Mouse (Mus musculus) midbrain, postnatal 0 days (tissue): ENCODE measurements at regions not wholly inside any gene's neighbourhood (a gene's known extent, or its start where the extent isn't known, plus 50 kb on each side); places are given as distances from the start of the nearest gene placed in this dataset.

Source experiments
- ATAC-seq: fragments of 200-750 bp; cut with Nextera tagmentation; 2 replicates; pipeline ENCODE4 v1.8.0; 2017; ENCODE audit warnings: moderate number of reproducible peaks, mild to moderate bottlenecking, moderate TSS enrichment, moderate library complexity; ENCODE audit not compliant: low FRiP score
- DNase-seq: peaks from one replicate; pipeline ENCODE4 v3.0.0-alpha.2; 2015; ENCODE audit warnings: low spot score
- H3K27ac ChIP-seq: fragments of 300-500 bp; sonication (generic); 2 replicates; pipeline ENCODE4 v1.5.1; 2014; ENCODE audit warnings: low read depth, mild to moderate bottlenecking, low read length, mixed read lengths
- H3K27me3 ChIP-seq: fragments of 300-500 bp; sonication (generic); 2 replicates; pipeline ENCODE4 v1.6.1; 2014; ENCODE audit warnings: low read length, control low read depth, mixed read lengths; ENCODE audit not compliant: insufficient read depth
- H3K36me3 ChIP-seq: fragments of 300-500 bp; sonication (generic); 2 replicates; pipeline ENCODE4 v1.6.1; 2014; ENCODE audit warnings: low read length, control low read depth, mixed read lengths; ENCODE audit not compliant: insufficient read depth
- H3K4me1 ChIP-seq: fragments of 300-500 bp; sonication (generic); 2 replicates; pipeline ENCODE4 v1.6.1; 2014; ENCODE audit warnings: mild to moderate bottlenecking, control low read depth, antibody characterized with exemption, low read length, mixed read lengths; ENCODE audit not compliant: insufficient read depth
- H3K4me2 ChIP-seq: fragments of 300-500 bp; sonication (generic); 2 replicates; pipeline ENCODE4 v1.6.1; 2014; ENCODE audit warnings: low read depth, mild to moderate bottlenecking, low read length, mixed read lengths; ENCODE audit not compliant: poor library complexity, severe bottlenecking
- H3K4me3 ChIP-seq: fragments of 300-500 bp; sonication (generic); 2 replicates; pipeline ENCODE4 v1.5.1; 2014; ENCODE audit warnings: low read depth, mild to moderate bottlenecking, low read length, moderate library complexity
- H3K9ac ChIP-seq: fragments of 300-500 bp; sonication (generic); replicated peaks from 2 replicates; pipeline ENCODE4 v1.6.1; 2014; ENCODE audit warnings: mild to moderate bottlenecking, low read length, moderate library complexity, mixed read lengths; ENCODE audit not compliant: poor library complexity, severe bottlenecking
- H3K9me3 ChIP-seq: fragments of 300-500 bp; sonication (generic); 2 replicates; pipeline ENCODE4 v1.6.1; 2016; ENCODE audit warnings: low read length, control low read depth
- CTCF ChIP-seq: IDR thresholded peaks from 2 replicates; pipeline ENCODE4 v1.5.1; 2016; ENCODE audit warnings: antibody characterized with exemption, mild to moderate bottlenecking
- WGBS: fragments of 180-500 bp; shearing (Covaris S2); extraction: QIAGEN DNeasy Blood & Tissue Kit; methylation state at CpG from one replicate; pipeline ENCODE4 v1.1.7; 2014; 5-methylcytosine and 5-hydroxymethylcytosine counted together

- Histone ChIP-seq H3K9ac (no peak overlapping the region), H3K4me3 (no peak overlapping the region), H3K27ac (no peak overlapping the region), H3K4me2 (no peak overlapping the region), H3K4me1 (no peaks in the 10 kb centered on the region), H3K27me3 (no peaks in the 10 kb centered on the region), H3K9me3 (no peaks in the 10 kb centered on the region), H3K36me3 (no peaks in the 10 kb centered on the region)
- TF ChIP-seq CTCF: no peak
- ATAC-seq (no peak), DNase-seq (peak; percentile 6)
Observed at GRCm38 (mm10) chr10:6262029-6262428, 339.8 kb upstream of the Rgs17 start.

- Histone ChIP-seq H3K27me3 (no peaks in the 10 kb centered on the region), H3K27ac (no peak overlapping the region), H3K36me3 (no peaks in the 10 kb centered on the region), H3K9me3 (no peaks in the 10 kb centered on the region), H3K4me1 (no peaks in the 10 kb centered on the region), H3K9ac (no peak overlapping the region), H3K4me2 (no peak overlapping the region), H3K4me3 (no peak overlapping the region)
- DNase-seq (peak; percentile 2), ATAC-seq (no peak)
- TF ChIP-seq CTCF: no peak
Observed at GRCm38 (mm10) chr10:6265662-6266061, 343.5 kb upstream of the Rgs17 start.

GRCm38 (mm10) chr10:6291388-6291787 lies 369.2 kb upstream of the Rgs17 start:
- no peaks in the 10 kb centered on the region for H3K27me3 ChIP-seq

GRCm38 (mm10) chr10:6296621-6297020 lies 374.4 kb upstream of the Rgs17 start:
- Histone ChIP-seq H3K9me3 (no peaks in the 10 kb centered on the region), H3K4me3 (no peak overlapping the region), H3K36me3 (no peaks in the 10 kb centered on the region), H3K9ac (no peak overlapping the region), H3K4me2 (no peak overlapping the region), H3K4me1 (no peaks in the 10 kb centered on the region), H3K27me3 (no peaks in the 10 kb centered on the region), H3K27ac (no peak overlapping the region)
- TF ChIP-seq CTCF: no peak
- WGBS: 85% methylated on average over 4 of the region's 4 CpGs
- no peak for ATAC-seq
- no peak for DNase-seq

More at GRCm38 (mm10) chr10:6291388-6291787, 369.2 kb upstream of the Rgs17 start:
- DNase-seq: no peak
- Histone ChIP-seq H3K9me3 (no peaks in the 10 kb centered on the region), H3K4me2 (no peak overlapping the region), H3K36me3 (no peaks in the 10 kb centered on the region), H3K9ac (no peak overlapping the region), H3K4me3 (no peak overlapping the region), H3K4me1 (no peaks in the 10 kb centered on the region), H3K27ac (no peak overlapping the region)
- no peak for ATAC-seq
- 71% methylated on average over 1 of the region's 1 CpGs for WGBS
- no peak for TF ChIP-seq CTCF

- Histone ChIP-seq H3K4me2 (no peak overlapping the region), H3K27me3 (no peaks in the 10 kb centered on the region), H3K9ac (no peak overlapping the region), H3K4me3 (no peak overlapping the region), H3K4me1 (no peaks in the 10 kb centered on the region), H3K36me3 (no peaks in the 10 kb centered on the region), H3K27ac (no peak overlapping the region), H3K9me3 (no peaks in the 10 kb centered on the region)
- no peak for ATAC-seq
- TF ChIP-seq CTCF: no peak
- DNase-seq: no peak
- WGBS: 88% methylated on average over 1 of the region's 1 CpGs
Observed at GRCm38 (mm10) chr10:6297796-6298195, 375.6 kb upstream of the Rgs17 start.

GRCm38 (mm10) chr10:6298682-6299081 lies 376.5 kb upstream of the Rgs17 start:
- ATAC-seq (no peak), DNase-seq (no peak)
- no peak overlapping the region for H3K4me3 ChIP-seq
- no peak for TF ChIP-seq CTCF
- H3K4me2 ChIP-seq: no peak overlapping the region
- no peaks in the 10 kb centered on the region for H3K9me3 ChIP-seq
- no peak overlapping the region for H3K27ac ChIP-seq
- H3K36me3 ChIP-seq: no peaks in the 10 kb centered on the region
- H3K4me1 ChIP-seq: no peaks in the 10 kb centered on the region
- 76% methylated on average over 2 of the region's 2 CpGs for WGBS
- no peaks in the 10 kb centered on the region for H3K27me3 ChIP-seq
- no peak overlapping the region for H3K9ac ChIP-seq

GRCm38 (mm10) chr10:6301514-6301913 lies 379.3 kb upstream of the Rgs17 start:
- TF ChIP-seq CTCF: no peak
- H3K4me3 ChIP-seq: no peak overlapping the region
- no peak overlapping the region for H3K4me2 ChIP-seq
- DNase-seq (no peak), ATAC-seq (no peak)
- no peaks in the 10 kb centered on the region for H3K27me3 ChIP-seq
- no peaks in the 10 kb centered on the region for H3K9me3 ChIP-seq
- H3K27ac ChIP-seq: no peak overlapping the region
- no peaks in the 10 kb centered on the region for H3K36me3 ChIP-seq
- no peak overlapping the region for H3K9ac ChIP-seq
- H3K4me1 ChIP-seq: no peaks in the 10 kb centered on the region
